Mouse (Mus musculus) skeletal muscle tissue, adult 2 months (tissue): ENCODE measurements at regions not wholly inside any gene's neighbourhood (a gene's known extent, or its start where the extent isn't known, plus 50 kb on each side); places are given as distances from the start of the nearest gene placed in this dataset.

Source experiments
- DNase-seq: peaks from one replicate; pipeline ENCODE4 v3.0.0-alpha.2; 2012; ENCODE audit warnings: low read depth, low spot score

- no peak for DNase-seq
Measured at GRCm38 (mm10) chr19:30433141-30433540, 116.3 kb downstream of the Dkk1 start.

DNA sequence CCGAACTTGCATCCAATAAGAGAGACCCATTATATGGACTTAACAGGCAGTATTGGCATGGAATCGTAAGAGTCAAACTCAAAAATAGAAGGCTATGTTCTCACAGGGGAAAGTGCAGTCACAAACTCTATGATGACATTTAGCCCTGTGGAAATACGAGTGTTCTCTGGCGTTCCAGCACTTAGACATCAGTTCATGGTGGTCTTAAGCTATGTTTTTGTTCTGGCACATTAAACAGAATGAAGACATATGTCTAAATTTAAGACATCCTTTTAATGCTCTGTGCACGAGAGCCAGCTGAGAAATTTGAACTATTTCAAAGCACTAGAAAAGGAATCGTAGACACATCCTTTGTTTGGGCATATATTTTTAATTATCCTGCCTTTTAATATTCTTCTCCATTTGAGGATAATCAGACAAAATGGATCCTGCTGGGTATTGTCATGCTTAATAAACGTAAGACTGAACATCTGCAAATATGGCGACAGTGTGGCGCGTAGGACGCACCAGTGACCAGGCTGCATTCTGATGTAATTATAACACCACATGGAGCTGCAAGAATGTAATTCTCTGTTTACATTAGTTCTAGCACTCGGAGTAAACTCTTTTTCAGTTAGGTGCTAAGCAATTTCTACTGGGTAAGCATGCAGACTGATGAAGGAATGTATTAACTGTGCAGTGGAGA lies 114.3 kb downstream of the Dkk1 start:
- DNase-seq: no peak

GRCm38 (mm10) chr19:30450869-30451542 lies 98.5 kb downstream of the Dkk1 start:
- DNase-seq: peak; percentile 27

- no peak for DNase-seq
Measured at GRCm38 (mm10) chr19:30451543-30451920, 97.9 kb downstream of the Dkk1 start.

DNA sequence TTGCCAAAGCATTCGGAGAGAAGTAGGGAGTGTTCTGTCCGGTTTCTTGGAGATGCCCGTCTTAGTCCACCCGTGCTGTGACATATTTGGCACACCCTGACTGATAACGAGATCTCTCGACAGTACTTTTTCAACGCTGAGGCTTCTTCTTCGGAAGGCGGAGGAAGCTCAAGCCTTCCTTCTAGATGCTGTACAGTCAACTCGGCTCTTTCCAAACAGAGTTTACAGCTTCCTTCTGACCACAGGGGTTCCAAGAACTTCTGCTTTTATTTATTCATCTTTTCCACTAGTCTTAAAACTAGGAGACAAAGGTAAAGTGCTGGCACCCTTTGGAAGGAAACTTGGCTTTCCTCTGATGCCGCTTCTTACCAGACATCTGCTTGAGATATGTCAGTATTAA lies 96.8 kb downstream of the Dkk1 start:
- no peak for DNase-seq

DNA sequence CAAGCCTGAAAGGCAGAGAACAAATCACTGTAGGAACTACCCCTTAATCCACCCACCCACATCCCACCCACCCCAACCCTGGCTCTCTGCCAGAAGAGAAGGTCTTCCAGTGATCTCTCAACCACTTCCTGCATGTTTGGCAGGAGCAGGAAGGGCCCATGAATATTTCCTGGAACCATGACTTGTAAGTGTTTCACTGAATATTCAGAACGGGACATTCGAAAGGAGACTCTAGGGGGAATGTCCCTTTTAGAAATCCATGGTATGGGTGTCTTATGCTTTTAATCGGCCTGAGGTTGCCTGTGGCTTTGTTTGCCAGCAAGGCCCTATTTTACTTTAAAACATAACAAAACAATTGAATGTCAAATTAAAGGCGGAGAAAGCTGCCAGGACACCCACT lies 66.0 kb downstream of the Dkk1 start:
- no peak for DNase-seq

DNA sequence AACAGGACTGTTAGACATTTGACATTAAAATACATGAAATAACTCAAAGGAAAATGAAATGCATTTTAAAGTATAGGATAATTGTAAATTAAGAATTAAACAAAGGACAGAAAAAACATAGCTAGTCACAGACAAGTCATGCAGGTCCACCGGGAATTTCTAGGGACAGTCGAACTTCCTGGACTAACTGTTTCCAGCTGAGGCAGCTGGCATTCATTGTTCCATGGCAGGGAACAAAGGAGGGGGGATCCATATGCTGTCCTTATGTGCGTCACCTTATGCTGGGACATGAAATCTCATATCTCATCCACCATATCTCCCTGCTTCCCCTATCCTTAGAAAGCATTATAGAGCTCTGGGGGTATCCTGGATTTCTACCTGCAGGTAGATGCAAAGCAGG lies 59.7 kb downstream of the Dkk1 start:
- DNase-seq: no peak

GRCm38 (mm10) chr19:30490916-30491315 lies 58.5 kb downstream of the Dkk1 start:
- DNase-seq: no peak
